Mouse (Mus musculus) neural tube, embryonic 15.5 days (tissue): Measurements from ENCODE around the gene Frmd3. TPM values are rescaled to one million over a fixed set of nuclear protein-coding genes. Genes with fewer than 3 reads are reported as not detected.

Source experiments
- ATAC-seq: fragments of 200-750 bp; cut with Nextera tagmentation; 2 replicates; pipeline ENCODE4 v1.8.0; 2017; ENCODE audit warnings: mild to moderate bottlenecking, moderate TSS enrichment, moderate library complexity; ENCODE audit not compliant: low FRiP score
- H3K27ac ChIP-seq: fragments of 300-500 bp; sonication (generic); replicated peaks from 2 replicates; pipeline ENCODE4 v1.5.1; 2015; ENCODE audit warnings: mild to moderate bottlenecking, inconsistent platforms
- H3K27me3 ChIP-seq: fragments of 300-500 bp; sonication (generic); replicated peaks from 2 replicates; pipeline ENCODE4 v1.6.1; 2015; ENCODE audit warnings: inconsistent platforms
- H3K36me3 ChIP-seq: fragments of 300-500 bp; sonication (generic); 2 replicates; pipeline ENCODE4 v1.6.1; 2015; ENCODE audit warnings: inconsistent platforms
- H3K4me1 ChIP-seq: fragments of 300-500 bp; sonication (generic); 2 replicates; pipeline ENCODE4 v1.6.1; 2015; ENCODE audit warnings: inconsistent platforms
- H3K4me2 ChIP-seq: fragments of 300-500 bp; sonication (generic); 2 replicates; pipeline ENCODE4 v1.6.1; 2015; ENCODE audit warnings: inconsistent platforms, mild to moderate bottlenecking, moderate library complexity
- H3K4me3 ChIP-seq: fragments of 300-500 bp; sonication (generic); replicated peaks from 2 replicates; pipeline ENCODE4 v1.5.1; 2015; ENCODE audit warnings: mild to moderate bottlenecking, inconsistent platforms
- H3K9ac ChIP-seq: fragments of 300-500 bp; sonication (generic); replicated peaks from 2 replicates; pipeline ENCODE4 v1.6.1; 2015; ENCODE audit warnings: mild to moderate bottlenecking, inconsistent platforms
- H3K9me3 ChIP-seq: fragments of 300-500 bp; sonication (generic); replicated peaks from 2 replicates; pipeline ENCODE4 v1.6.1; 2016; ENCODE audit warnings: inconsistent platforms
- WGBS: fragments of 180-500 bp; shearing (Covaris S2); methylation state at CpG from one replicate; pipeline ENCODE4 v1.1.7; 2015; ENCODE audit warnings: mixed read lengths; 5-methylcytosine and 5-hydroxymethylcytosine counted together
- polyA plus RNA-seq: library from polyadenylated mRNA; unstranded; fragments of >200 nt; fragmentation: Nextera tagmentation; extraction: Ambion mirVana; gene quantifications from 2 replicates; pipeline ENCODE4 v1.2.1, GENCODE M21; 2015

Frmd3 gene
- 34.9 and 43.4 TPM in 2 replicates for polyA plus RNA-seq

GRCm38 (mm10) chr4:74013211-74014047, at the start of gene Frmd3:
TSS of gene Frmd3 (plus strand) at chr4:74013442.
- Histone ChIP-seq H3K4me2 (peak within 1 kb of the TSS; percentile 72), H3K4me1 (peaks cover 16% of the 10 kb centered on the region), H3K27ac (peak within 1 kb of the TSS; percentile 96), H3K9me3 (no peaks in the 10 kb centered on the region), H3K4me3 (peak within 1 kb of the TSS; percentile 69), H3K9ac (peak within 1 kb of the TSS; percentile 84), H3K27me3 (no peaks in the 10 kb centered on the region), H3K36me3 (no peaks in the 10 kb centered on the region)
- peak; percentile 93 for ATAC-seq
- WGBS = under 1% methylated on average over 55 of the region's 56 CpGs

GRCm38 (mm10) chr4:73980454-73980853, 32.8 kb upstream of the Frmd3 start:
- H3K4me1 ChIP-seq = no peaks in the 10 kb centered on the region
- no peaks in the 10 kb centered on the region for H3K36me3 ChIP-seq
- 86% methylated on average over 3 of the region's 3 CpGs for WGBS
- no peak overlapping the region for H3K27ac ChIP-seq
- no peaks in the 10 kb centered on the region for H3K27me3 ChIP-seq
- no peak overlapping the region for H3K4me2 ChIP-seq
- ATAC-seq = no peak
- H3K9me3 ChIP-seq = no peaks in the 10 kb centered on the region
- no peak overlapping the region for H3K9ac ChIP-seq
- H3K4me3 ChIP-seq = no peak overlapping the region

GRCm38 (mm10) chr4:74012277-74012676, 965 bp upstream of the Frmd3 start:
- no peaks in the 10 kb centered on the region for H3K9me3 ChIP-seq
- H3K27ac ChIP-seq = peak overlapping the region; percentile 96
- peaks cover 16% of the 10 kb centered on the region for H3K4me1 ChIP-seq
- no peaks in the 10 kb centered on the region for H3K36me3 ChIP-seq
- H3K9ac ChIP-seq = peak overlapping the region; percentile 84
- WGBS = 21% methylated on average over 3 of the region's 3 CpGs
- H3K4me2 ChIP-seq = peak overlapping the region; percentile 72
- peak overlapping the region; percentile 69 for H3K4me3 ChIP-seq
- H3K27me3 ChIP-seq = no peaks in the 10 kb centered on the region
- peak; percentile 43 for ATAC-seq

GRCm38 (mm10) chr4:74012700-74013099, 542 bp upstream of the Frmd3 start:
- Histone ChIP-seq H3K9ac (peak overlapping the region; percentile 84), H3K9me3 (no peaks in the 10 kb centered on the region), H3K4me2 (peak overlapping the region; percentile 72), H3K36me3 (no peaks in the 10 kb centered on the region), H3K27ac (peak overlapping the region; percentile 96), H3K4me3 (peak overlapping the region; percentile 69), H3K4me1 (peaks cover 16% of the 10 kb centered on the region), H3K27me3 (no peaks in the 10 kb centered on the region)
- WGBS = 42% methylated on average over 4 of the region's 4 CpGs
- ATAC-seq = peak; percentile 46; the same call in 1 of the 2 replicates

GRCm38 (mm10) chr4:74014048-74014500, 832 bp downstream of the Frmd3 start:
- Histone ChIP-seq H3K36me3 (no peaks in the 10 kb centered on the region), H3K4me3 (peak overlapping the region; percentile 69), H3K27me3 (no peaks in the 10 kb centered on the region), H3K9ac (peak overlapping the region; percentile 84), H3K27ac (peak overlapping the region; percentile 96), H3K9me3 (no peaks in the 10 kb centered on the region), H3K4me1 (peaks cover 16% of the 10 kb centered on the region), H3K4me2 (peak overlapping the region; percentile 72)
- no peak for ATAC-seq
- 8% methylated on average over 11 of the region's 11 CpGs for WGBS

- Histone ChIP-seq H3K4me1 (peaks cover 10% of the 10 kb centered on the region; the same call in 1 of the 2 replicates), H3K9ac (no peak overlapping the region), H3K27ac (no peak overlapping the region), H3K27me3 (no peaks in the 10 kb centered on the region), H3K4me3 (no peak overlapping the region), H3K36me3 (no peaks in the 10 kb centered on the region), H3K4me2 (no peak overlapping the region), H3K9me3 (no peaks in the 10 kb centered on the region)
- 81% methylated on average over 2 of the region's 2 CpGs for WGBS
- ATAC-seq = no peak
These were observed 6.8 kb downstream of the Frmd3 start for GRCm38 (mm10) chr4:74020084-74020483.

- Histone ChIP-seq H3K4me3 (no peak overlapping the region), H3K36me3 (0 out of 2 replicates have a peak, but pooled peaks cover 3% of the 10 kb centered on the region), H3K4me2 (no peak overlapping the region), H3K9ac (no peak overlapping the region), H3K9me3 (0 out of 2 replicates have a peak, but pooled peaks cover 4% of the 10 kb centered on the region), H3K4me1 (no peaks in the 10 kb centered on the region), H3K27ac (no peak overlapping the region), H3K27me3 (no peaks in the 10 kb centered on the region)
- no peak for ATAC-seq
These were observed 30.0 kb downstream of the Frmd3 start for GRCm38 (mm10) chr4:74043226-74043625.

- H3K27ac ChIP-seq = no peak overlapping the region
- H3K9me3 ChIP-seq = no peaks in the 10 kb centered on the region
- no peak overlapping the region for H3K4me3 ChIP-seq
- no peaks in the 10 kb centered on the region for H3K36me3 ChIP-seq
- no peak overlapping the region for H3K4me2 ChIP-seq
- H3K27me3 ChIP-seq = no peaks in the 10 kb centered on the region
- H3K9ac ChIP-seq = no peak overlapping the region
- no peak for ATAC-seq
- 66% methylated on average over 1 of the region's 1 CpGs for WGBS
- no peaks in the 10 kb centered on the region for H3K4me1 ChIP-seq
These were observed 38.5 kb downstream of the Frmd3 start for GRCm38 (mm10) chr4:74051692-74052091.

GRCm38 (mm10) chr4:74076727-74077126, 63.5 kb downstream of the Frmd3 start:
- no peaks in the 10 kb centered on the region for H3K36me3 ChIP-seq
- no peaks in the 10 kb centered on the region for H3K4me1 ChIP-seq
- no peak for ATAC-seq
- H3K9me3 ChIP-seq = no peaks in the 10 kb centered on the region
- 24% methylated on average over 2 of the region's 2 CpGs for WGBS
- no peak overlapping the region for H3K4me3 ChIP-seq
- H3K9ac ChIP-seq = no peak overlapping the region
- H3K4me2 ChIP-seq = no peak overlapping the region
- no peak overlapping the region for H3K27ac ChIP-seq
- no peaks in the 10 kb centered on the region for H3K27me3 ChIP-seq

GRCm38 (mm10) chr4:74110816-74111215, 97.6 kb downstream of the Frmd3 start:
- Histone ChIP-seq H3K36me3 (no peaks in the 10 kb centered on the region), H3K4me2 (no peak overlapping the region), H3K4me1 (no peaks in the 10 kb centered on the region), H3K9me3 (no peaks in the 10 kb centered on the region), H3K9ac (no peak overlapping the region), H3K27me3 (no peaks in the 10 kb centered on the region), H3K27ac (no peak overlapping the region), H3K4me3 (no peak overlapping the region)
- 76% methylated on average over 3 of the region's 3 CpGs for WGBS
- ATAC-seq = no peak

- no peaks in the 10 kb centered on the region for H3K27me3 ChIP-seq
- no peak for ATAC-seq
- no peaks in the 10 kb centered on the region for H3K4me1 ChIP-seq
- H3K9me3 ChIP-seq = no peaks in the 10 kb centered on the region
- no peak overlapping the region for H3K4me3 ChIP-seq
- H3K27ac ChIP-seq = no peak overlapping the region
- no peak overlapping the region for H3K9ac ChIP-seq
- H3K36me3 ChIP-seq = peaks cover 6% of the 10 kb centered on the region; the same call in 1 of the 2 replicates
- H3K4me2 ChIP-seq = no peak overlapping the region
These were observed 178.3 kb downstream of the Frmd3 start for GRCm38 (mm10) chr4:74191528-74191927.

- no peak for ATAC-seq
- no peaks in the 10 kb centered on the region for H3K9me3 ChIP-seq
- no peaks in the 10 kb centered on the region for H3K36me3 ChIP-seq
- H3K9ac ChIP-seq = no peak overlapping the region
- no peaks in the 10 kb centered on the region for H3K4me1 ChIP-seq
- H3K4me3 ChIP-seq = no peak overlapping the region
- H3K27me3 ChIP-seq = no peaks in the 10 kb centered on the region
- H3K4me2 ChIP-seq = no peak overlapping the region
- H3K27ac ChIP-seq = no peak overlapping the region
These were observed 188.1 kb downstream of the Frmd3 start for GRCm38 (mm10) chr4:74201281-74201811.
